Mouse (Mus musculus) cerebellum, adult (tissue): ENCODE results near the gene Smim9.
"Not testable (repeated sequence)": the region's sequence is repeated elsewhere in the genome, so short reads cannot be mapped to it uniquely, and the experiment has no call there.

Source experiments
- ATAC-seq: cut with Nextera tagmentation; 2 replicates; pipeline ENCODE4 v1.9.2; 2017; ENCODE audit warnings: mild to moderate bottlenecking, moderate library complexity, mixed read lengths; ENCODE audit not compliant: insufficient number of reproducible peaks, low FRiP score, low TSS enrichment

Gene Smim9

DNA sequence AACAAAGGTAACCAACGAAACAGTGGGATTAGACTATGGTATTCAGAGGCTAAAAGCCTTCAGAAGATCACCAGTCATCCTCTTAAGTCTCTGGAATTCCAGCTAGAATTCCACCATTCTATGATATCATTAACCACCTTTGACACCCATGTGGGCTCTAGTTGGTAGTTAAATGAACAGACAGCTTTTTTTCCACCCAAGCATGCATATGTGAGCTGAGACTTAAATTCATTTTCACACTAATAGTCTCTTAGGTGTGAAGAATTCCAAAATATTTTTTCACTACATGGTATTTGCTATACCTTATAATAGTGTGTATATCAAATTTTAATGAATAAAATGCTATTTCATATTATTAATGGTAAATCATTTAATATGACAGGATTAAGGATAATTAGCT lies at the start of gene Smim9:
Gene Smim9, minus strand, starts transcription at position 101 of the 400 bp plus-strand sequence.
- ATAC-seq, result no peak

DNA sequence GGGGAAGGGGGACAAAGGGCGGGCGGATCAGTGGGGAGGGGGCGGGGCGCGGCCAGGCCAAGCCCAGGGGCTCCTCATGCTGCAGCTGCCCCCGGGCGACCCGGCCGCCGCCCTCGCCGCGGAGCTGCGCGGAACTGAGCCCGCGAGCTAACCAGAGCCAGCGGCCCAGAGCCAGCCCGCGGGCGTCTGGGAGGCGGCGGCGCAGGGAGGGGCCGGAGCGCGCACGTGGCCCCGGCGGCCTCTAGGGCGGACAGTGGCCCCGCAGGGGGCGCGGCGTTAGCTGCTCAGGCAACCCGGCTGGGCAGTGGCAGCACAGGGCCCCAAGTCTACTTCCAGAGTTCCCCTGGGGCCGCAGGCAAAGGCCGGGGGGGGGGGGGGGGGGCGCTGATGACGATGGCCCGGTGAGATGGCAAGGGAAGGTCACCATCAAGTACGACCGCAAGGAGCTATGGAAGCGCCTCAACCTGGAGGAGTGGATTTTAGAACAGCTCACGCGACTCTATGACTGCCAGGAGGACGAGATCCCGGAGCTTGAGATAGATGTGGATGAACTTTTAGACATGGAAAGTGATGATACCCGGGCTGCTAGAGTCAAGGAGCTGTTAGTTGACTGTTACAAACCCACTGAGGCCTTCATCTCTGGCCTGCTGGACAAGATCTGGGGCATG lies 7.9 kb downstream of the Smim9 start:
- ATAC-seq, result peak; percentile 56

DNA sequence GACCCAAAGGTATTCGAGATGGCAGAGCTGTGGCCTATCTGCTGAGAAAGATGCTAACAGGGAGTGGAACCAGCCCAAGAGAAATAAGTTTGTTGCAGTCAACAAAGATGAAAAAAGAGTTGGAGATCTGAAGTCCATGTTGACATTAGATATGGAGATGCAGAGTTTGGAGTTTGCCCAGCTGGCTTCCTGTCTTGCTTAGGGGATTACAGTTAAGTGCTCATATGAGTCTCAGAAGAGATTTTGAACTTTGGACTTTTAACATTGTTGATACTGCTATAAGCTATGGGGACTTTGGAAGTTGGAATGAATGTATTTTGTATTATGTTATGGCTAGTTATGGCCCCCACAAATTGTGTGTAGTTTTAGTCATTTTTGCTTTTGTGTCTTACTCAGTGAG lies 11.3 kb downstream of the Smim9 start:
- ATAC-seq, result no peak

DNA sequence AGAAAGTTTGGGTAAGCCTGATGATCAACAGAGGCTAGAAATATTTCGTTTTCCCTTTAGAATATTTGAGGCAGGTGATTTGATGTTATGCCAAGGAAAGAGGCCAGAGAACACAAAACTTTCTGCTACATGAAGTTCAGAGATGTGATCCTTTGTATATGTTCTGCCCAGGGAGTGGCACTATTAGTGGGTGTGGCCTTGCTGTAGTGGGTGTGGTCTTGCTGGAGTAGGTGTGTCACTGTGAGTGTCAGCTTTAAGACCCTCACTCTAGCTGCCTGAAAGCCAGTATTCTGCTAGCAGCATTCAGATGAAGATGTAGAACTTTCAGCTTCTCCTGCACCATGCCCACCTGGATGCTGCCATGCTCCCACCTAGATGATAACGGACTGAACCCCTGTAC lies 13.3 kb downstream of the Smim9 start:
- ATAC-seq, result no peak

DNA sequence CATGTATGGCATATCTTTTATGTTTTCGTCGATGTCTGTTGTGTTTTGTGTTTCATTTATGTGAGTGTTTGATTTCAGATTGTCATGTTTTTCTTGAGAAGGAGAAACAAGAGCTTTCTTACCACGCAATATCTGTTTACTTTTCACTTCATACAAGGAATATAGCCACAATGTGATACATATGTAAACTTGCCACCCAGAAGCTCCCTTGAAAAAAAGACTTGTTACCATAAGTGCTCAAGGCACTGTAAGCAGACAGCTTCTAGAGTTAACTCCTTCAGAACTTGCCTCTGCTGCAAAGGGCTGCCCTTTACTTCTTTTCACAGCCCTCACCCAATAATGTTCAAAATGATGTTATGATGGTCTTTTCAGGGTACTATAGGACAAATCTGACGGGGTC lies 15.2 kb downstream of the Smim9 start:
- ATAC-seq, result no peak

DNA sequence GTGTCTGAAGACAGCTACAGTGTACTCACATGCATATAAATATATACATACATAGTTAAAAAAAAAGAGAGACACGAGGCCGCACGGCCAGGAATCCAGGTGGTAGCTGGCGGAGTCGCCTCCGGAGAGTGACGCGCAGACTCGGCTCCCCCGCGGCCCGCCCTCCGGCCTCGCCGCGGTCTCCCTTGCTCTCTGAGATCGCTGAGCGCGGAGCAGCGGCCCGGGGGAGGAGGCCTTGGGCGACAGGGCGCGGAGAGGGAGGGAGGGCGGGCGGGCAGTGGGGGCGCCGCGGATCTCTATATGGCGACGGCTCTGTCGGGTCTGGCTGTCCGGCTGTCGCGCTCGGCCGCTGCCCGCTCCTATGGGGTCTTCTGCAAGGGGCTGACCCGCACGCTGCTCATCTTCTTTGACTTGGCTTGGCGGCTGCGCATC lies 20.4 kb downstream of the Smim9 start:
- ATAC-seq, result not testable (repeated sequence)

DNA sequence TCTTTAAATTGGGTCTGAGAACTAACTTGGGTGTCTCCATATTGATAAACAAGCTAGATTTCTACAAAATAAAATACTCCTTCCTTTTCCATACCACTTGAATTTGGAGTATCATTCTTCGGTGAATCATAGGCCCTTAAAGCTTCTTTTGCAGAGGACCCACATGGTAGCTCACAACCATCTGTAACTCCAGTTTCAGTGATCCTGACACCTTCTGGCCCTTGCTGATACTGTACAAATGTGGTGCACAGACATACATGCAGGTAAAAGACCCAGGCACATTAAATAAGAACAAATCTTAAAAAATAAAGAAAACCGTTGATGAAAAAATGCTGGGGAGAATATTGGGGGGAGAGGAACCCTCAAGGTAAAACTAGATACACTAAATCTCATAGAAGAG lies 25.4 kb downstream of the Smim9 start:
- no peak for ATAC-seq

DNA sequence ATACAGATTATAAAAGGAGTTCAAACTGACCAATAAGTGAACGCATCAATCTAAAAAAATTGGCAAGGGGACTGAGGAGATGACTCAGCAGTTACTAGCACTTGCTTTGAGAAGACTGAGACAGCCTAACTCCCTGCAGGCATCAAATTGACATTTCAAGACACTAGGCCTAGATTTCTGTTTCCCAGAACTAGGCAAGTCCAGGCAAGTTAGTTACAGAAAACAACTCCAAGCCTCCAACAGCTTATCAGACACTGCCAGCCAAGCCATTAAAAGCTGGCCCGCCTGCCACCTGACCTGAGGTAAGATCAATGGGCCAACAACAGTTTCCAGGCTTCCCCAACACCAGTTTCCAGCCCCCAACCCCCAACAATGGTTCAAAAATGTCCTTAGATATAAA lies 25.8 kb downstream of the Smim9 start:
- no peak for ATAC-seq

DNA sequence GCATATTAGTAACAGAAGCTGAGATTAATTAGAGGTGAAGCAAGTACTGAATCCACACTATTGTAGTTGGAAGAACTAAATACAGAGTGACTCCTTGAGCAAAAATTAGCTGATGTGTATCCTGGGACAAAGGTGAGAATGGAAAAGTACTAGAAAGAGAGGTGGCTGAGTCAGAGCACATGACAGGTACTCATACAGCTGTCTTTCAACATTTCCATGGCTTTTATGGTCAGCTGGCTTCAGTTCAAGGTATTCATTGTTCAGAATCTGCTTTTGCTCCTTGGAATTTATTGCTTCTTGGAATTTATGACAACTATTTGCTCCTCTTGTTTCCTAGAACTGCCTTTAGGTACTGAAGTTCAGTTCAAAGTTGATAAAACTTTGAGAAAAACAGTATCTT lies 26.6 kb downstream of the Smim9 start:
- ATAC-seq, result no peak

DNA sequence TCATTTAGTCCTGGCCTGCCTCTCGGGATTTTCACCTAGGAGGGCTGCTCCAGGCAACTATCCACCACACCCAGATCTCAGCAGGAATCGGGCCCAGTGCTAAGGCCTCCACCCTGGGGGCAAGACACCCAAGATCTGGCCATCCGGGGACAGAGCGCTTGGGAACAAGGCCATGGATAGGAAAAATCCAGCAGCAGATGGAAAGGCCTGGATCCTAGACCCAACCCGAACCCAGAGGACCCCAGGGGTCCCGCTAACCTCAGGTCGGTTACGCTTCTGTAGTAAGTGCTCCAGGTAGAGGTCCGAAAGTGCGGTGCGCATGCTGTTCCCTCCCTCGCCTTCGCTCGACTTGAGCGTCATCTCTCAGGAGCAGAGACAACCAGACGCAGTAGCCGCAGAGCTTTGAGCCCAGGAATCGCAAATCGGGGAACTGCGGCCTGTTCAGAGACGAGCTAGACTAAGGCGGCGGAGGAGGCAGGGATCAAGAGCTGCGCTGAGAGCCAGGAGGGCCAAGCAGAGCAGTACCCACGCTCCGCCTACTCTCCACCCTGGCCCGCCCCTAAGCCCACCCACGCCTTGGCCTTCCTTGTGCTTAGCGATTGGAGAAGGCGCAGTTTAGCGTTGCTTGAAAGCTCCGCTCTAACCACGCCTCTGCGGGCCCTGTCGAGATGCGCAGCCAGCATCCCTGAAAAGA lies 33.0 kb downstream of the Smim9 start, which contains the start of gene Mpp1:
Gene Mpp1, minus strand, starts transcription at position 550 of the 694 bp plus-strand sequence.
- ATAC-seq, result peak; percentile 100

DNA sequence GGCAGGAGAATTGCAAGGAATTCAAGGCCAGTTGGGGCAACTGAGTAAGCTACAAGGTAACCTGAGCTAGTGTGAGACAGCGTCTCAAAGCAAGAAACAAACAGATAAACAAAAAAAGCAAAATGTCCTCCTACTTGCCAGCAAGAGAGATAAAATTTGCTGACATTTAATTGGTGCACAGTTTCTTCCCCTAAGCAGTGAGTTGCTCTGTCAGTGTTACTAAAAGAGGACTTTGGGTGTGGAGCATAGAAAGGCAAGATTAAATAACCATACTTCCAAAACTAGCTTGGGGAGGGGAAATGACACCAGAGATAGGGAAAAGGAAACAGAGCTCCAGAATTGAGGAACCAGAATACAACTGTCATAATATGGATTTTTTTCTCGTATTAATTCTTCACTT lies 34.1 kb downstream of the Smim9 start:
- no peak for ATAC-seq

DNA sequence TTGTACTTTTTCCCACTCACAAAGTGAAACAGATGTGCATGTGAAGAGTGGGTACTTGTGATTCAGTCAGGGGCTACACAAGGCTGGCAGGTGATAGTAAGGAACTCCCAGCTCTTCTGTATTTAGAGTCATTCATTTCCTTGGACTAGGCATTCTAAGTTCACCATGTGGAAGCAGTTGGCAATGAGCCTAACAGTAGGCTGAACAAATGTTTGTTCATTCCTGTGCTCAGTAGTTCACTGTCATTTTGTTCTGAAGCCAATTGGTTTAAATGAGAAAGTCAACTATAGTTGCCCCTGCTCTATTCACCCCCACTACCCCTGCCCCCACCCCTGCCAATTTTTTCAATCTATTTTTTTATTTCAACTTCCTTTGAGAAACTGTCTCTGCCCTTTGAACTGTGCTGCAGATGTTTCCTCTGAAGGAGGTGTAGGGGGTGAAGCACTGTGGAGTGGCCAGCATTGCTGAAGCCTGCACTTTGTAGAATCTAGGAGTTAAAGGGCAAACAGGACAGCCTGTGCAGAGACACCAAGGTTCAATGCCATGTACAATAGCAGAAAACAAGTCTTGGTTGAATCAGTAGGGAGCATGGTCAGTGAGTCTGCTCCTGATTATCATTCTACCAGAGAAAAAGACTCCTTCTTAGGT lies 35.1 kb downstream of the Smim9 start:
- ATAC-seq, result no peak

DNA sequence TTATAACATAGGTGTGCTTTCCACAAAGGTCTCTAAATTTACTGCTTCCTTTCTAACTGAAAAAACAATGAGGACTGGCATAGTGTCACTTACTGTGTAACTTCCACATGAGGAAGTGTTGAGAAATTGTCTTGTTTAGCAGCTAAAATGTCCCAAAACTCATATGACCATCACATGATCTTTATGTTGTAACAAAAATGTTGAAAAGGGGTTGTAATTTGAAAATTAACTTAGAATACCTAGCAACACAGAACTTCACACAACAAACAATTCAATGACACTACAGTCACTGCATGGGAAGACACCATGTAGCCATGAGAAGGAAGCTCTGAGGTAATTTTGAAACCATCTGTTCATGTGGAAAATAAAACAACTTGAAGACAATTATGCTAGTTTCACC lies 36.7 kb downstream of the Smim9 start:
- ATAC-seq, result no peak

DNA sequence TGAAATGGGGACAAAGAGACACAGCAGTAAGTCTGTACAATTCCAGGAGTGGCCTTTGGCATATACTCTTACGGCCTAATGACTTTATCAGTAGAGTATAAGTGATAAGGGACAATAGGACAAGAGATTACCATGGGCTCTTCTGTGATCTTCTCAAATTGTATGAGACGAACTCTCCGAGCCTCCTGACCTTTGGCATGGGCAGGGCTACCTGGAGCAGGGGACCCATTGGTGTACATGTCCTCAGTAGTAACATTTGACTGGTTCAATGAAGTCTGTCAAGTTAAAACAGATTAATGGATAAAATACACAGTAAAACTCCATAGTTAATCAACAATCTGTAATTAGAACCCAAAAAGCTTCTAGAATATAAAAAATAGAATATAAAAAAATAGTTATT lies 38.0 kb downstream of the Smim9 start:
- ATAC-seq, result no peak

DNA sequence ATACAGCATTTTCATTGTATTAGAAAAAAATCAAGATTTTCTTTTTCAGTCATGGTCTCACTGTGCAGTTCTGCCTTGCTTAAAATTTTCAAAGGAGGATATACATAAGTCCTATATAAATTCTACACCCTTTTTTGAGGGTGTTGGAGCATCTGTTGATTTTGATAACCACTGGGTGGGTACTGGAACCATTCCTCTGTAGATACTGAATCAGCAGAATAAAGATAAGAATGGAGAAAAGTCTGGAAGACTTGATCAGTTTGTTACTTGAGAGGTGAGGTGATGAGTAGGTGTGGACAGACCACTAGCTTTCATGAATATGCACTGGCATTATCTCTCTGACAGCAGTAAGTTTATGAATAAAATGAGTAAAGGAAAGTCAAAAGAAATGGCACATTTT lies 48.0 kb downstream of the Smim9 start:
- no peak for ATAC-seq

DNA sequence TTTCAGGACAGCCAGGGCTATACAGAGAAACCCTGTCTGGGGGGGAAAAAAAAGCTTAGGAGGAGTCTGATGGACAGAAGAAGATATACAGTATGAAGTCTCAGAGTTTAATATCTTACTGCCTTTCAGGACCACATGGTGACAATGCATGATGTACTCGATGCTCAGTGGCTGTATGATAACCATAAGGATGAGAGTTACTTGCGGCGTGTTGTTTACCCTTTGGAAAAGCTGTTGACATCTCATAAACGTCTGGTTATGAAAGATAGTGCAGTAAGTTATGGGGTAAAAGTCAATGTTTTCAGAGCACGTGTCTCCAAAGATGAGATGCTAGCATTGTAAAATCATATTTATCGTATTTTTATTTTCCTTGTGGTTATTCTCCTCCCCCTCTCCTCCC lies 61.3 kb downstream of the Smim9 start:
- no peak for ATAC-seq

DNA sequence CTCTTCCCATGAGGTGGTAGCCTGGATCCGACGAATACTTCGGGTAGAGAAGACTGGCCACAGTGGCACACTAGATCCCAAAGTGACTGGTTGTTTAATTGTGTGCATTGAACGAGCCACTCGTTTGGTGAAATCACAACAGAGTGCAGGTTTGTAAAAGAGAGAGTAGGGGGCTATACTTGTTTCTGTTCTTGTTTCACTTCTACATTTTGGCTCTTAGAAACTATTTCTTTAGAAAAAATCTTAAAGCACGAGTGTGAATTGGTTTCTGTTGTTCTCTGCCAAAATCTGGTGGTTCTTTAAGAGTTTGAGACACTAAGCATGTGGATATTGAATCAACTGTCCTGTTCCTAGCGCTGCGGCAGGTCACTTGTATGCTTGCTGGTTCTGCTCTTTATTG lies 64.8 kb downstream of the Smim9 start:
- ATAC-seq, result no peak

DNA sequence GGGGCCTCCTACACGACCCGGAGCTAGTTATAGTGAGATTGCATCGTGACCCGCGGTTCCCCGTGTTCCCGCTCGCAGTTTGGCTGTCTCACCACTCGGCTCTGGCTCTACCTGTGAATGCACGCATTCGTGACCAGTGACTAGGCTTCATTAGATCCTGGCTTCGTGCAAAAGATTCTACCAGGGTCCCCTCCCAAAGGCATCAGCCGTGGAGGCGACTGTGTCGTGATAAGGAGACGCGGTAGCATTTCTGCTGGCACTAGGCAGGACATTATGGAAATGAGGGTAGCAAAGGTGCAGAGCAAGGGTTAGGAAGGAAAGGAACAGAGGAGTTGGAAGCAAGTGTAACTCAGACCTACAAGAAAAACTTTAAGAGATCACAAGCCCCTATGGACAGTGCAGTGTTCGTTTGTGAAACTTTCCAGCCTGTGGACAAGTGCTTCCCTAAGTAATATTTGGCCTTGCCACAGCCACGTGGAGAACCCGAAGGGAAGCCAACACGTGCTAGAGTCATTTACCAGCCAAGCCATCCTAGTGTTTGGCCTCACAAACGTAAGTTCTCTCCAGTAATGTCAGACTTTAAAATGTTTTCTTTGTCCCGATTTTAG lies 67.3 kb downstream of the Smim9 start:
- ATAC-seq, result no peak
